Mouse (Mus musculus): ENCODE results near the gene Tfeb.

Tfeb gene

GRCm38 (mm10) chr17:47753130-47753775 lies 16.4 kb downstream of the Tfeb start:
- DNase-seq (ENCODE audit: low spot score in 2 of 2) = no peak

GRCm38 (mm10) chr17:47754246-47754645 lies 17.4 kb downstream of the Tfeb start:
- peak in 1 of 2 experiments; percentile 82 for DNase-seq (ENCODE audit: low spot score in 2 of 2)

GRCm38 (mm10) chr17:47756366-47756765 lies 19.5 kb downstream of the Tfeb start:
- no peak for DNase-seq (ENCODE audit: low spot score in 2 of 2)

- no peak for DNase-seq (ENCODE audit: low spot score in 2 of 2)
Observed at GRCm38 (mm10) chr17:47757056-47757610, 20.3 kb downstream of the Tfeb start.

- DNase-seq (ENCODE audit: low spot score in 2 of 2) = peak in 1 of 2 experiments; percentile 39
Observed at GRCm38 (mm10) chr17:47759702-47760410, 23.0 kb downstream of the Tfeb start.

GRCm38 (mm10) chr17:47762028-47762427 lies 25.2 kb downstream of the Tfeb start:
- no peak for DNase-seq (ENCODE audit: low spot score in 2 of 2)

- peak in 1 of 2 experiments; percentile 65 for DNase-seq (ENCODE audit: low spot score in 2 of 2)
Observed at GRCm38 (mm10) chr17:47762518-47763340, 25.9 kb downstream of the Tfeb start.

GRCm38 (mm10) chr17:47765986-47766385 lies 29.2 kb downstream of the Tfeb start:
- no peak for DNase-seq (ENCODE audit: low spot score in 2 of 2)

- no peak for DNase-seq (ENCODE audit: low spot score in 2 of 2)
Observed at GRCm38 (mm10) chr17:47766407-47767043, 29.7 kb downstream of the Tfeb start.

GRCm38 (mm10) chr17:47767081-47767455 lies 30.2 kb downstream of the Tfeb start:
- DNase-seq (ENCODE audit: low spot score in 2 of 2) = no peak

GRCm38 (mm10) chr17:47767456-47768141 lies 30.8 kb downstream of the Tfeb start:
- DNase-seq (ENCODE audit: low spot score in 2 of 2) = no peak

- DNase-seq (ENCODE audit: low spot score in 2 of 2) = peak in 1 of 2 experiments; percentile 35
Observed at GRCm38 (mm10) chr17:47768707-47769276, 32.0 kb downstream of the Tfeb start.

GRCm38 (mm10) chr17:47769389-47770299 lies 32.8 kb downstream of the Tfeb start:
- DNase-seq (ENCODE audit: low spot score in 2 of 2) = no peak

- DNase-seq (ENCODE audit: low spot score in 2 of 2) = no peak
Observed at GRCm38 (mm10) chr17:47773604-47774003, 36.8 kb downstream of the Tfeb start.

GRCm38 (mm10) chr17:47777141-47777540 lies 40.3 kb downstream of the Tfeb start:
- no peak for DNase-seq (ENCODE audit: low spot score in 2 of 2)

- no peak for DNase-seq (ENCODE audit: low spot score in 2 of 2)
Observed at GRCm38 (mm10) chr17:47780470-47780869, 43.6 kb downstream of the Tfeb start.

- no peak for DNase-seq (ENCODE audit: low spot score in 2 of 2)
Observed at GRCm38 (mm10) chr17:47782486-47782885, 45.7 kb downstream of the Tfeb start.

GRCm38 (mm10) chr17:47783445-47784223 lies 46.8 kb downstream of the Tfeb start:
- DNase-seq (ENCODE audit: low spot score in 2 of 2) = no peak

GRCm38 (mm10) chr17:47784411-47784810 lies 47.6 kb downstream of the Tfeb start:
- peak in 1 of 2 experiments; percentile 27 for DNase-seq (ENCODE audit: low spot score in 2 of 2)
